Mouse (Mus musculus) layer of hippocampus, adult 18-20 months (tissue): ENCODE results near the gene Oxct1. TPM values are rescaled to one million over a fixed set of nuclear protein-coding genes. Genes with fewer than 3 reads are reported as not detected.
A peak's percentile ranks its signal among the peaks of the same experiment; 100 is the strongest.

Experiments used
- DNase-seq, 2 experiments: peaks; one replicate each; pipeline ENCODE4 v3.0.0; 2022; ENCODE audit warnings: low spot score in 2 of 2
- long read RNA-seq: library from polyadenylated mRNA; stranded (forward); transcript quantifications from one replicate; pipeline ENCODE4 v2.0.0, GENCODE M21; 2021
- total RNA-seq, 2 experiments: library from RNA; stranded (reverse); gene quantifications; 2 replicates each; pipeline ENCODE4 v1.2.3; 2021

The Oxct1 gene
- total RNA-seq: 100 to 1,000 TPM; 254 to 259 TPM
- long read RNA-seq, transcript Oxct1-201 (17 exons, 3,527 nt): major isoform, 214 of 246 reads
- long read RNA-seq, partial matches to known transcripts: 21 of 246 reads
- long read RNA-seq, other reads (novel, unspliced or antisense): 10 of 246 reads

DNA sequence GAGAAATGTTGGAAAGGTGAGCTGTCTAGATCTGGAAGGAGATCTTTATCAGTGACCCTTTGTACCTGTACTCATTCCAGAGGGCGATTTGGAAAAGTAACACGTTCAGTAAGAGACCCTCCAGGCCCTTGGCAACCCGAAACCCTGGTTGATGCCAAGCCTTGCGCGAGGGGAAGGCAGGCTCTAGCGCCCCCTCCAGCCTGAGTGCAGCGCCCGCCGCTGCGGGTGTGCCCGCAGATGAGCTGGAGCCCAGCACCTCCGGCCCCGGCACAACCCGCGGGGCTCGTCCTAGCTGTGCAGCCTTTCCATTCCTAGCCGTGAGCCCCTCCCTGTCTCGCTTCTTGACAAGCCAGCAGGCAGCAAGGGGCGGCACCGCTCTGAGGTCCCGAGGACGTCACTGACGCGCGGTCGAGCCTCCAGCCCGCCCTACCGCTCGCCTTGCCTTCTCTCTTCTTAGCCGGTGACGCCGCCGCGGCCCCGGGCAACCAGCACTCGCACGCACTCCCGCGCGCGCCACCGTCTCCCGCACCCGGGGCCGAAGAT is at the start of gene Oxct1:
Gene Oxct1, plus strand, starts transcription at position 153 of the 543 bp plus-strand sequence.
- peak; percentile 91 to 96 for DNase-seq

GRCm38 (mm10) chr15:3978279-3978678 is 47.9 kb upstream of the Oxct1 start:
- no peak for DNase-seq

- peak; percentile 59 to 76 for DNase-seq
These were observed 46.9 kb upstream of the Oxct1 start, which contains the start of gene Fbxo4 for GRCm38 (mm10) chr15:3979061-3979848. Gene Fbxo4 (minus strand): TSS chr15:3979573.

DNA sequence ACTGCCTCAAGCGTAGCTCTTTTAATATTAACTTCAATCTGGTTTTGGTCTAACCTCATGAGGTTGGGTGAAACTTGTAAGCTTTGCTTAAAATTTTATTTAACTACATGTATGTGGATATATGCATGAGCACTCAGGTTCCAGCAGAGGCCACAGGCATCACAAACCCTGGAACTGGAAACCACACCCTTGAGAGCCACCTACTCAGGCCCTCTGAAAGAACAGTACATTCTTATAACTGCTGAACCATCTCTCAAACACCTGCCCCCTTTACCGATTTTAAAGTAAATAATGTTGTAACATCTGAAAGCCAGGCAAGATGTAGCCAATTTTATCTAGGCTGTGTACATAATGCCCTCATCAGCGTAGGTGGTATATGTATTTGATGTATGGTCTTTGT is 46.3 kb upstream of the Oxct1 start:
- no peak for DNase-seq

DNA sequence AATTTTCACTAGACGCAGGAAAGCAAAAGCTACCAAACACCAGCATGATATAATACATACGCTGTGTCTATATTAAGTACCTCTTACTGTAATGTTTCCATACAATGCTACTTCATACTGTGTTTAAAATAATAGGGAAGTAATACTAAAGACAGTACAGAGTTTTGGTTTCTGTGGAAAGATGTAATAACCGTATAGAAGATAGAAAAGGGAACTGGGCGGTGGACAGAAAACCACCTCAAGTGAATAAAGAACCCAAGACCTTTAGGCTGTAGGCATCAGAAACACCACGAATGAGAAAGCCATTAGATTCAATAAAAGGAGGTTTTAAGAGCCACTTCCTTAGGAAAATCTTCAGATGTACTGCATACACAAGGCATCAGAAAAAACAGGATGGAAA is 43.5 kb upstream of the Oxct1 start:
- DNase-seq: no peak

DNA sequence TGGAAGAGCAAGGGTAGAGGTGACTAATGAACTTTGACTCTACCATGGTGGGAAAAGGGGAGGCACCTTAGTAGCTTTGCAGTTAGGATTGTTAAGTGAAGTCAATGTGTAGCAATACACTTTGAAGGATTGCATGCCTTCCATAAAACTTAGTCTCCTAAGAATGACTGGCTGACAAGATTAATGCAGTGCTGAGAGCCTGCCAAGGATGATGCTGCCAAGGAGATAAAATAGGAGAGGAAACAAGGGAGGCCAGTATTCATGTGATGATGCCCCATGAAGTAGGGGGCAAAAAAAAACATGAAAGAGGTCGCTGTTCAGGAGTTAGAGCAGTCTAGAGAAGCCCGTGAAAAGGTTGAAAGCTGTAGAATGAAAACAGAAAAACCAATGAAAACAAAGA is 41.3 kb upstream of the Oxct1 start:
- no peak for DNase-seq

DNA sequence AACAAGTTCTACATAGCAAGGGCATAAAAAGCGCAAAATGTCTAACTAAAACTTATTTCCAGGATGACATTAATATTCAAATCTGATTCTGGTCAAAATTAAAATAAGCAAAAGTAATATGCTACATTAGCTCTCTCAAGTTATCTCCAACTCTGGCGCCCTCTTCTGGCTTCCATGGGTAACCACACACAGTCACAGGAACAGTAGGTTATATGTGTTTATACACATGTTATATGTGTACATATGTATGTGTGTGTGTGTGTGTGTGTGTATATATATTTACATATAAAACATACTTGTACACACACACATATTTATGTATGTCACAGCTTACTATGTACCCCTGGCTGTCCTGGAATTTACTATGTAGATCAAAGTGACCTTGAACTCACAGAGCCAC is 38.2 kb upstream of the Oxct1 start:
- DNase-seq: peak in 1 of 2 experiments; percentile 23

- no peak for DNase-seq
These were observed 31.2 kb upstream of the Oxct1 start for GRCm38 (mm10) chr15:3994852-3995447.

DNA sequence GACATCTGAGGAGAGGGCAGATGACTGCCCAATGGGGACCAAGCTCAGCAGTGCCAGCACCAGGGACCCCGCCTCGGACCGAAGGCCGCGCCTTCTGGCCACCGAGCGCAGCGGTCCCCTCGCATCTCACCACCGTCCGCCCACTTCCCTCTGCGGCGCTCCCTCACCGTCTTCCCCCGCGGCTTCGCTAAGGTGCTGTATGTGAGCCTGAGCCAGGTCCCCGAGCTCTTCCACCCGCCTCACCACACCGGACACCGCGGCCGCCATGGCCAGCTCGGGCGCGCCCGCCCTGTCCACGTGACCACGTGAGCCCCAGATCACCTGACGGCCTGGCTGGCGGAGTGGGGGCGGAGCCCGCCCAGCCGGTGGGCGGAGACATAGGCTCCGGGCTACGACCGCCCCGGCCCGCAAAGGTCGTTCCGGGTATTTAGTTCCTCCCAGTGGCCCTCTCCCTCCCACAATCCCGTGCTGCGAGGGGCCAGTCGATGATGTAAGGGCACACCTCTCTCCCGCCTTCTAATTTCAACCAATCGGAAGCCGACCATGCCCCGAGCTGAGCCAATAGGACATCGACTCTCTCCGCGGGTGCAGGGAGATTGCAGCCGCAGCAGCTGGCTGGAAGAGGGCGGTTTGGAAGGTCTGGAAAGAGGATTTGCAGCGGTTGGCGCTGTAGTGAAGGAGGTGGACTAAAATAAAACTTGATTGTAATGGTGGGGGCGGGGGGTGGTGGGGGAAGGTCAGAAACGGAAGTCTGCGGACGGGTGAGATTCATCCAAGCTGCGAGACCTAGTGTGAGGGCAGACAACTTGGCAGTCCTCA is 30.5 kb upstream of the Oxct1 start, which contains the start of gene AW549877:
Gene AW549877, minus strand, starts transcription at position 297 of the 819 bp plus-strand sequence.
- peak; percentile 97 to 98 for DNase-seq

DNA sequence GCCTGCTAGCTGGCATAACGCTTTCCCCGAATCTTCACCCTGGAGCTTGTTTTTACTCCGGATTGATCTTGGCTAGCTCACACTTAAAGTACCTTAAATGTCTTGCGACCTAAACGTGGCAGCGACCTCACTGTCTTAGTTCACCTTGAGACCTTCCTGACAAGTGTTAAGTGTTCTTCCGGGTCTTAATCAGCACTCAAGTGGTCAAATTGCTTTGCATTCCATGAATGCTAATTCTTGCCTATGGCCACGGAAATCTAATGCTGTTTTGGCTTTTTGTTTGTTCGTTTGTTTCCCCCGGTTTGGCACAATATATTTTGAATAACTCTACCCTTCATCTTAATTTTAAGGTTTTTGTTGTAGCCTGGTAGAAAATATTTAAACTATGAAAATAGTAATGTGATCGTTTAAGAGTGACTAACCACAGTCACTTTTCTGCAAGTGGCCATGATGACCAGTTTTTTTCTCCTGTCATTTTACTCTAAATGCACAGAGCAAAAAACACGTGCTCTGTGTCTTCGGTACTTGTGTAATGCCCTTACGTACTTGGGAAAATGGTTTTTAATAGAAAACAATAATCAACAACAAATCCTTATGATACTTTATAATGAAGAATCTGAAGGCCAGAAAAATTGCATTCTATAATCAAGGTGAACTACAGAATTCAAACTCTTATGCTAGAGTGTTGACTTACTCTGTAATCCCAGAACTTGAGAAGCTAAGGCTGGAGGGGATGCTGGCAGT is 29.7 kb upstream of the Oxct1 start:
- DNase-seq: no peak

DNA sequence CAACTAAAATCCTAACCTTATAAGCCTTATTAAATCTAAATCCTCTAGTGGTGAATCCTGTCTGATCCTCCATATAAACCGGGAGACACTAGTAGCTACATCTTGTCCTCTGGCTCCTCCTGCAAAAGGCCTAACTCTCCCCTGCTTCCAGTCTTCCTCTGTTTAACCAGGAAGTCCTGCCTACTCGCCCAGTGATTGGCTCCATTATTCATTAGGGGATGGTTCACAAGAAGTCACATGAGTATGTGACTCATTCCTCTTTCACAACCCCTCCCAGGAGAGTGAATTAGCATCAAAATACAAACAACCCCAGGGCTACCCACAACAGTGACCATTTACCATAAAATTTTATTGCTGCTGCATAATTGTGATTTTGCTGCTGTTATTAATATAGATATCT is 27.0 kb upstream of the Oxct1 start:
- no peak for DNase-seq

DNA sequence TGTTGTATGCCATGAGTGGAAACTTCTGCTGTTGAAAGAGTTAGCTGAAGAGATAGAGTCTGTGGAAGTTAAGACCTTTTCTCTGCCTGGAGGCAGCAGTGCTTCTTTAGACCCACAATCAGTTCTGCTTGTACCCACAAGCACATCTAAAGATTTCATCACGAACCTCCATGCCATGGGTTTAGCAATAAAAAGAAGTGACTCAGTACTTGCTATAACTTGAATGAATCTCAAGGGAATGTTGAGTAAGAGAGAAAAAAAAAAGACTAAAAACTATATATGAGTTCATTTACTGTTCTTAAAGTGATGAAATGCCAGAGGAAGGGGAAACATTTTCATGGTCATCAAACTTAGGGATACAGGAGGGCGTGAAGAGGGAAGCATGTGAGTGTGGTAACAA is 25.6 kb upstream of the Oxct1 start:
- no peak for DNase-seq

DNA sequence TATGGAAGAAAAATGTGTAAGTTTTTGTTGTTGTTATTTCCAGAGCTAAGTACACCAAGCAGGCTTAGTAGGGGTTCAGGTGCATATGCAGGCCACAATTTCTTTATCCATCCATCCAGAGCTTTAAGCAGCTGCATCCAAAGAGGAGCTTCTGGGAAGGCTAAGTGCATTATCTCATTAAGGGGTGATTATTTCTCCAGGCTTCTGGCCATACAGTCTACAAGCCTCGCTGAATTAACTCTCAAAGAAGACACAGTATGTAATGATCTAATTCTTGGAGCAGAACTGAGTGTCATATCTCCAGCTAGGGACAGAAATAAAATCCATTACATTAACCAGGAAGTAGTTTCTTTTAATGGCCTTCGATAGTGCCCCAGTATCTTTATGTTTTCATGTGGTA is 12.3 kb upstream of the Oxct1 start:
- DNase-seq: no peak

DNA sequence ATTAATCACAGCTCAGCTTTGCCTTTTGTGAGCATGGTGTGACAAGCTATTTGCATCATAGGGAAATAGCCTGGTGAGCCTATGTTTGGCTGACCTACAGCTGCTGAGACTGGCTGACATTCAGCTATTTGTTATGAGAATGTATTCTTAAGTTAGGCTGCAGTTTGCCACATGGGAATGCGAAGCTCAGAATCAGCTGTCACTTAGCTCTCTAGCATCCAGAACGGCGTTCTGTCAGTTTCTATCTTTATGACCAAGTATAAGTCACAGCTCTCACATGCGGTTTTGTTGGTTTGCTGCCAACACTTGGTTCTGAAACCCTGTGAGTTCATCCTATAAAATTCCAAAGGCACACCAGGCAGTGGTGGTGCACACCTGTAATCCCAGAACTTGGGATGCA is 5.5 kb upstream of the Oxct1 start:
- DNase-seq: no peak

GRCm38 (mm10) chr15:4023747-4024146 is 2.4 kb upstream of the Oxct1 start:
- DNase-seq: no peak

GRCm38 (mm10) chr15:4024726-4025507 is 1.3 kb upstream of the Oxct1 start:
- no peak for DNase-seq

- DNase-seq: no peak
These were observed 677 bp upstream of the Oxct1 start for GRCm38 (mm10) chr15:4025508-4025904.

DNA sequence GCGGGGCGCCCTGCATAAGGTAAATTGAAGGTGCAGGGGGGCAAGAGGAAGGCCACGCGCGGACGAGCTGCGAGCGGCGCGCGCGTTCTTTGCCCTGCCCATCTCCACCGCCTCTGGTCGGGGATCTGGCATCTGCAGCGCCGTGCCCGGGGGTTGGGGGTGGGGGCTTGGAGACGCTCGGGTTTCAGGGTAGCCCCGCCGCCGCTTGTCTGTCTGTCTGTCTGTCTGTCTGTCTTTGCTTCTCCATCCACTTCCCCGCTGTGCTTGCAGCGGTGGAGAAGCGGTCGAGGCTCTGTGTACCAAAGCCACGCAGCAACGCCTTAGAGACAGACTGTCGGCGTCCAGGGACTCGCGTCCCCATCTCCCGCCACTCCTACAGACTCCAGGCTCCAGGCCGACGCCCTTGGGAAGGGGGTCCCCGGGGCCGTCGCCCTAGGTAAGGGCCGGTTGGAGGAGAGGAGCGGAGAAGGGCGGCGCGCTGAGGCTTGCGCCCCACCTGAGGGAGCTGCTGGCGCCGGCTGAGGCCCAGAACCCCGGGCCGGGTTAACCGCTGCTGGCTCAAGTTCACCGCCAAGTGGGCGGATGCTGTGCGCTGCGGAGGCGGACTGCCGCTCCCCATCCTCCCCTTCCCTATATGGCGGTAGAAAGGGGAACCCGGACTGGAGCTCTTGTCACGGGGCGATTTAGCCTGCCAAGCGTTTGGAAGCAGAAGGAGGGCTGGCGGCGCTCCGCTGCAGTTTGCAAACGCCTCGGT is 825 bp downstream of the Oxct1 start:
- DNase-seq: peak; percentile 85 to 88
